Mouse (Mus musculus) kidney, postnatal 0 days (tissue): ENCODE measurements around the gene Aco2. TPM values are rescaled to one million over a fixed set of nuclear protein-coding genes. Genes with fewer than 3 reads are reported as not detected.
A peak's percentile ranks its signal among the peaks of the same experiment; 100 is the strongest.

Experiments
- ATAC-seq: fragments of 200-750 bp; cut with Nextera tagmentation; replicated peaks from 2 replicates; pipeline ENCODE4 v1.8.0; 2017; ENCODE audit warnings: low read depth, moderate number of reproducible peaks, moderate TSS enrichment, moderate library complexity; ENCODE audit not compliant: low FRiP score
- DNase-seq: peaks from one replicate; pipeline ENCODE4 v3.0.0-alpha.2; 2016; ENCODE audit warnings: low spot score
- H3K27ac ChIP-seq: fragments of 300-500 bp; sonication (generic); 2 replicates; pipeline ENCODE4 v1.5.1; 2014; ENCODE audit warnings: mild to moderate bottlenecking
- H3K27me3 ChIP-seq: fragments of 300-500 bp; sonication (generic); 2 replicates; pipeline ENCODE4 v1.6.1; 2014; ENCODE audit warnings: low read length, mixed read lengths; ENCODE audit not compliant: insufficient read depth
- H3K36me3 ChIP-seq: fragments of 300-500 bp; sonication (generic); 2 replicates; pipeline ENCODE4 v1.6.1; 2014; ENCODE audit warnings: low read length, mixed read lengths; ENCODE audit not compliant: insufficient read depth
- H3K4me1 ChIP-seq: fragments of 300-500 bp; sonication (generic); replicated peaks from 2 replicates; pipeline ENCODE4 v1.6.1; 2014; ENCODE audit warnings: antibody characterized with exemption, low read length, mixed read lengths; ENCODE audit not compliant: insufficient read depth
- H3K4me2 ChIP-seq: fragments of 300-500 bp; sonication (generic); 2 replicates; pipeline ENCODE4 v1.6.1; 2014; ENCODE audit warnings: mild to moderate bottlenecking, low read length, moderate library complexity, mixed read lengths
- H3K4me3 ChIP-seq: fragments of 300-500 bp; sonication (generic); replicated peaks from 2 replicates; pipeline ENCODE4 v1.5.1; 2014; ENCODE audit warnings: low read depth, low read length
- H3K9ac ChIP-seq: fragments of 300-500 bp; sonication (generic); 2 replicates; pipeline ENCODE4 v1.6.1; 2014; ENCODE audit warnings: low read depth, low read length
- H3K9me3 ChIP-seq: fragments of 300-500 bp; sonication (generic); replicated peaks from 2 replicates; pipeline ENCODE4 v1.6.1; 2016; ENCODE audit warnings: low read length, inconsistent platforms, mixed read lengths
- CTCF ChIP-seq: IDR thresholded peaks from 2 replicates; pipeline ENCODE4 v1.5.1; 2016; ENCODE audit warnings: antibody characterized with exemption, low read depth, mild to moderate bottlenecking, moderate library complexity
- WGBS: fragments of 180-500 bp; shearing (Covaris S2); extraction: QIAGEN DNeasy Blood & Tissue Kit; methylation state at CpG from one replicate; pipeline ENCODE4 v1.1.7; 2014; 5-methylcytosine and 5-hydroxymethylcytosine counted together
- polyA plus RNA-seq: library from polyadenylated mRNA; unstranded; fragments of >200 nt; fragmentation: Nextera tagmentation; extraction: Ambion mirVana; gene quantifications from 2 replicates; pipeline ENCODE4 v1.2.1, GENCODE M21; 2015

Gene Aco2
- polyA plus RNA-seq, 1 experiment from 2014 or later, result 263 TPM

GRCm38 (mm10) chr15:81949076-81949475, 77.0 kb downstream of the Aco2 start:
- TF ChIP-seq CTCF, result no peak
- Histone ChIP-seq H3K4me2 (no peak overlapping the region), H3K36me3 (peaks cover 13% of the 10 kb centered on the region; the same call in 1 of the 2 replicates), H3K9me3 (no peaks in the 10 kb centered on the region), H3K27ac (no peak overlapping the region), H3K9ac (no peak overlapping the region), H3K4me3 (no peak overlapping the region), H3K4me1 (no peaks in the 10 kb centered on the region), H3K27me3 (no peaks in the 10 kb centered on the region)
- DNase-seq (no peak), ATAC-seq (no peak)
- WGBS, result 73% methylated on average over 10 of the region's 10 CpGs

- H3K36me3 ChIP-seq, result peaks cover 13% of the 10 kb centered on the region; the same call in 1 of the 2 replicates
- H3K4me1 ChIP-seq, result no peaks in the 10 kb centered on the region
- 54% methylated on average over 11 of the region's 11 CpGs for WGBS
- TF ChIP-seq CTCF, result no peak
- H3K9me3 ChIP-seq, result no peaks in the 10 kb centered on the region
- no peak overlapping the region for H3K4me2 ChIP-seq
- ATAC-seq (0 out of 2 replicates have a peak, but pooled peaks have one; percentile 45), DNase-seq (no peak)
- H3K27ac ChIP-seq, result no peak overlapping the region
- no peaks in the 10 kb centered on the region for H3K27me3 ChIP-seq
- no peak overlapping the region for H3K4me3 ChIP-seq
- no peak overlapping the region for H3K9ac ChIP-seq
Measured at GRCm38 (mm10) chr15:81949476-81950131, 77.5 kb downstream of the Aco2 start.

- DNase-seq (no peak), ATAC-seq (no peak)
- H3K9me3 ChIP-seq, result no peaks in the 10 kb centered on the region
- WGBS, result 71% methylated on average over 5 of the region's 5 CpGs
- H3K4me1 ChIP-seq, result no peaks in the 10 kb centered on the region
- H3K27ac ChIP-seq, result no peak overlapping the region
- no peak overlapping the region for H3K4me2 ChIP-seq
- no peaks in the 10 kb centered on the region for H3K27me3 ChIP-seq
- H3K9ac ChIP-seq, result no peak overlapping the region
- H3K36me3 ChIP-seq, result peaks cover 23% of the 10 kb centered on the region; the same call in 1 of the 2 replicates
- no peak overlapping the region for H3K4me3 ChIP-seq
- TF ChIP-seq CTCF, result no peak
Measured at GRCm38 (mm10) chr15:81950716-81951115, 78.6 kb downstream of the Aco2 start.

GRCm38 (mm10) chr15:81951159-81951558, 79.0 kb downstream of the Aco2 start:
- ATAC-seq (no peak), DNase-seq (no peak)
- Histone ChIP-seq H3K9me3 (no peaks in the 10 kb centered on the region), H3K9ac (no peak overlapping the region), H3K4me2 (no peak overlapping the region), H3K4me3 (no peak overlapping the region), H3K4me1 (no peaks in the 10 kb centered on the region), H3K27me3 (no peaks in the 10 kb centered on the region), H3K27ac (no peak overlapping the region), H3K36me3 (peaks cover 23% of the 10 kb centered on the region; the same call in 1 of the 2 replicates)
- 78% methylated on average over 9 of the region's 9 CpGs for WGBS
- TF ChIP-seq CTCF, result no peak

GRCm38 (mm10) chr15:81952310-81952709, 80.2 kb downstream of the Aco2 start:
- no peak for DNase-seq
- WGBS, result 85% methylated on average over 4 of the region's 4 CpGs

GRCm38 (mm10) chr15:81954151-81954583, 82.1 kb downstream of the Aco2 start:
- Histone ChIP-seq H3K9me3 (no peaks in the 10 kb centered on the region), H3K36me3 (peaks cover 19% of the 10 kb centered on the region; the same call in 1 of the 2 replicates), H3K9ac (no peak overlapping the region), H3K27ac (no peak overlapping the region), H3K27me3 (no peaks in the 10 kb centered on the region), H3K4me2 (no peak overlapping the region), H3K4me1 (no peaks in the 10 kb centered on the region), H3K4me3 (no peak overlapping the region)
- TF ChIP-seq CTCF, result no peak
- no peak for DNase-seq
- ATAC-seq, result no peak
- 89% methylated on average over 9 of the region's 9 CpGs for WGBS

More at GRCm38 (mm10) chr15:81952310-81952709, 80.2 kb downstream of the Aco2 start:
- no peaks in the 10 kb centered on the region for H3K4me1 ChIP-seq
- no peak overlapping the region for H3K27ac ChIP-seq
- H3K4me2 ChIP-seq, result no peak overlapping the region
- no peak overlapping the region for H3K4me3 ChIP-seq
- H3K9ac ChIP-seq, result no peak overlapping the region
- no peaks in the 10 kb centered on the region for H3K27me3 ChIP-seq
- ATAC-seq, result no peak
- peaks cover 19% of the 10 kb centered on the region; the same call in 1 of the 2 replicates for H3K36me3 ChIP-seq
- TF ChIP-seq CTCF, result no peak
- no peaks in the 10 kb centered on the region for H3K9me3 ChIP-seq
